Mouse (Mus musculus) heart, postnatal 25 days (tissue): ENCODE measurements at regions not wholly inside any gene's neighbourhood (a gene's known extent, or its start where the extent isn't known, plus 50 kb on each side); places are given as distances from the start of the nearest gene placed in this dataset.

Experiments used
- DNase-seq: peaks from one replicate; pipeline ENCODE4 v3.0.0; 2022; ENCODE audit warnings: low spot score
- intact Hi-C: fragments of 180-260 bp; cut with DNase I; formaldehyde crosslinking; loops from one replicate; pipeline ENCODE4 v1.15.1; 2025

DNA sequence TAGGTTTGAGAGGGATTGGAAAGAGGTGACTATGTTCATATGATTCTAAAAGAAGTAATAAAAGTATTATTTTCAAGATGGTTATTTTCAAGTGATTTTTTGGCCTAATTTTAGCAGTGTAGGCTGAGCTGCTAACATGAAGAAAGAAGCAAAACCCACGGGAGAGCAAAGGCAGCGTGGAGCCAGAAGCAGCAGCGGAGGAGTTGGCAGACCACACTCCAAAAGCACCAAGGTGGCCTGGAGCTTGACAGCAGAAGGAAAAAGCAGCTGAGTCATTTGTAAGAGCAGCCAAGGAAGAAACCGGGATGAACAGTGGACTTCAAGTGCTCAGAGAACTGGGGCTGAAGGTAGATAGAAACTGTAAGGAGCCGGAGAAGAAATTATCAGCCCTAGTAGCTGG, 55.9 kb downstream of the Hdgfl1 start:
- DNase-seq: peak; percentile 1
- intact Hi-C loops: no loop called here

DNA sequence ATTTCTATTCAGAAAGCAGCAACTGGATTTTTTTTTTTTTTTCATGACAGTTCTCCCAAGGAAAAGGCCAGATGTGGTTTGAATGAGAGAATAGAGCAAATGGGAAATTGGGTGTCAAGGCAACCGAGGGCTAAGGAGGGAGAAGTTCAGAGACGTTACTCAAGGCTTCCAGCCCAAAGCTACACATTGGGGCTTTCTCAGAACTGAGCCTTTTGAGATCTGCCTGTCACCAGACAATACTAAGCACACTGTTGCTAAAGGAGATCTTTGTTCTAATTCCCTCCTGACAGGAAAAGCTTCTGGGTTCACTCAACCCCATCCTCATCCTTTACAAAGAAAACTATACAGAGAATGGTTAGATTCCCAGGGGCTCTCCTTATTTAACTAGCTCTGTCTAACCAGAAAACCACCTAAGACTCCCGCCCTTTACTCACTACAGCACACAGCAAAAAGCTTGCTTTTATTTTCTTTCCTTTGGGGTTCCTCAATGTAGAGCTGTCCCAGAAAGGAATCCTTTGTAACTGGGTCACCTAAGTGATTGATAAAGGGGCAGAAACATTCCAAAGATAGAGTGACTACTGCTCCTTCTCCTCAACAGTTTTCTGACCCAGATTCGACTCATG, 70.8 kb downstream of the Hdgfl1 start:
- DNase-seq: no peak
- intact Hi-C loops: no loop called here

GRCm38 (mm10) chr13:26659471-26659870, 110.5 kb downstream of the Hdgfl1 start:
- intact Hi-C loops: no loop called here

DNA sequence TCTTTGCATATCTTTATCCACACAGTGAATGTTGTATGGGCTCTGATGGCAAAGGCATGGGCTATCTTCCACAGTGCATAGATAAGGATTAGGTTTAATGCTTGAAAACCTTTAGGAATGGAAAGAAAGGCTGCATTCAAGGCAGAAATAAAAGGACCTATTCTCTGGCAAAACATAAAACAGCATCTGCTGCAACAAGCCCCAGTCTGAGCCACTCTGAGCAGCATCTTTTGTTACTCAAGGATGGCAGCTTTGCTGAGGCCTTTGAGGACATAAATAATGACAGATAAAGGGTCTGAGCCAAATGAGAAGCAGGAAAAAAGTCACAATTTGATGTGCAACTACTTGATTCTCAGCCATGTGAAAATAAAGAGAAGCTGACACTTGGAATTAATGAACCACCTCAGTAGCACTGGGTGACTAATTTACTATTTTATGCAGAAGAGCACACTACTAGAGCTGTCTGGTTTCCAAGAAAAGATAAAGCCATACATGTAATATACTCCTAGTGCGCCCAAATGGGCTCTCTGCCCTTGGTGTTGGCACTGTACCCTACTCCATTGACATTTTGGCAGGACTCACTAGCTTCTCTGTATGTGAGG, 112.9 kb downstream of the Hdgfl1 start:
- no peak for DNase-seq
- intact Hi-C loops: no loop called here

More at GRCm38 (mm10) chr13:26659471-26659870, 110.5 kb downstream of the Hdgfl1 start:
- no peak for DNase-seq
